Mouse (Mus musculus): ENCODE measurements around the gene Cradd. TPM values are rescaled to one million over a fixed set of nuclear protein-coding genes. Genes with fewer than 3 reads are reported as not detected.

Gene Cradd
- polyA plus RNA-seq, 1 experiment: 0.78 TPM

- TF ChIP-seq GATA1 (IDR thresholded peaks at IDR 0.05; ENCODE audit: low read length) (no peak), TAL1 (IDR thresholded peaks at IDR 0.05; ENCODE audit: low read length) (no peak)
- H3K27me3 ChIP-seq (ENCODE audit: control insufficient read depth): no peaks in the 10 kb centered on the region
- H3K4me3 ChIP-seq (replicated peaks): no peak overlapping the region
- peaks cover 3% of the 10 kb centered on the region for H3K4me1 ChIP-seq (ENCODE audit: control insufficient read depth)
- H3K36me3 ChIP-seq (ENCODE audit: control insufficient read depth): no peaks in the 10 kb centered on the region
- peaks cover 2% of the 10 kb centered on the region for H3K9me3 ChIP-seq (ENCODE audit: control insufficient read depth, low read length)
Measured at GRCm38 (mm10) chr10:95184210-95184609, 139.7 kb downstream of the Cradd start.

GRCm38 (mm10) chr10:95183051-95183450, 140.9 kb downstream of the Cradd start:
- H3K9me3 ChIP-seq (ENCODE audit: control insufficient read depth, low read length): no peaks in the 10 kb centered on the region
- TF ChIP-seq TAL1 (IDR thresholded peaks at IDR 0.05; ENCODE audit: low read length) (no peak), GATA1 (IDR thresholded peaks at IDR 0.05; ENCODE audit: low read length) (no peak)
- no peaks in the 10 kb centered on the region for H3K36me3 ChIP-seq (ENCODE audit: control insufficient read depth)
- H3K4me1 ChIP-seq (ENCODE audit: control insufficient read depth): peaks cover 3% of the 10 kb centered on the region
- H3K27me3 ChIP-seq (ENCODE audit: control insufficient read depth): no peaks in the 10 kb centered on the region
- H3K4me3 ChIP-seq (replicated peaks): no peak overlapping the region

GRCm38 (mm10) chr10:95182405-95182804, 141.5 kb downstream of the Cradd start:
- Histone ChIP-seq H3K4me1 (ENCODE audit: control insufficient read depth) (peaks cover 3% of the 10 kb centered on the region), H3K27me3 (ENCODE audit: control insufficient read depth) (no peaks in the 10 kb centered on the region), H3K4me3 (replicated peaks) (no peak overlapping the region), H3K9me3 (ENCODE audit: control insufficient read depth, low read length) (no peaks in the 10 kb centered on the region), H3K36me3 (ENCODE audit: control insufficient read depth) (no peaks in the 10 kb centered on the region)
- no peak for TF ChIP-seq TAL1 (IDR thresholded peaks at IDR 0.05; ENCODE audit: low read length)

- Histone ChIP-seq H3K36me3 (ENCODE audit: control insufficient read depth) (no peaks in the 10 kb centered on the region), H3K27me3 (ENCODE audit: control insufficient read depth) (no peaks in the 10 kb centered on the region), H3K4me1 (ENCODE audit: control insufficient read depth) (peaks cover 3% of the 10 kb centered on the region), H3K9me3 (ENCODE audit: control insufficient read depth, low read length) (no peaks in the 10 kb centered on the region), H3K4me3 (replicated peaks) (no peak overlapping the region)
- no peak for TF ChIP-seq GATA1 (IDR thresholded peaks at IDR 0.05; ENCODE audit: low read length)
- no peak for TF ChIP-seq TAL1 (IDR thresholded peaks at IDR 0.05; ENCODE audit: low read length)
Measured at GRCm38 (mm10) chr10:95181553-95181952, 142.4 kb downstream of the Cradd start.

- no peak overlapping the region for H3K4me3 ChIP-seq (replicated peaks)
Measured at GRCm38 (mm10) chr10:95180900-95181299, 143.0 kb downstream of the Cradd start.

GRCm38 (mm10) chr10:95180177-95180576, 143.8 kb downstream of the Cradd start:
- Histone ChIP-seq H3K36me3 (ENCODE audit: control insufficient read depth) (no peaks in the 10 kb centered on the region), H3K4me3 (replicated peaks) (no peak overlapping the region), H3K9me3 (ENCODE audit: control insufficient read depth, low read length) (no peaks in the 10 kb centered on the region), H3K27me3 (ENCODE audit: control insufficient read depth) (no peaks in the 10 kb centered on the region), H3K4me1 (ENCODE audit: control insufficient read depth) (peaks cover 3% of the 10 kb centered on the region)
- TF ChIP-seq TAL1 (IDR thresholded peaks at IDR 0.05; ENCODE audit: low read length): no peak
- no peak for TF ChIP-seq GATA1 (IDR thresholded peaks at IDR 0.05; ENCODE audit: low read length)

More at GRCm38 (mm10) chr10:95180900-95181299, 143.0 kb downstream of the Cradd start:
- Histone ChIP-seq H3K36me3 (ENCODE audit: control insufficient read depth) (no peaks in the 10 kb centered on the region), H3K9me3 (ENCODE audit: control insufficient read depth, low read length) (no peaks in the 10 kb centered on the region), H3K27me3 (ENCODE audit: control insufficient read depth) (no peaks in the 10 kb centered on the region), H3K4me1 (ENCODE audit: control insufficient read depth) (peaks cover 3% of the 10 kb centered on the region)
- no peak for TF ChIP-seq TAL1 (IDR thresholded peaks at IDR 0.05; ENCODE audit: low read length)

- no peak overlapping the region for H3K4me3 ChIP-seq (replicated peaks)
- no peaks in the 10 kb centered on the region for H3K27me3 ChIP-seq (ENCODE audit: control insufficient read depth)
- no peaks in the 10 kb centered on the region for H3K9me3 ChIP-seq (ENCODE audit: control insufficient read depth, low read length)
- TF ChIP-seq GATA1 (IDR thresholded peaks at IDR 0.05; ENCODE audit: low read length) (no peak), TAL1 (IDR thresholded peaks at IDR 0.05; ENCODE audit: low read length) (no peak)
- no peaks in the 10 kb centered on the region for H3K36me3 ChIP-seq (ENCODE audit: control insufficient read depth)
- peaks cover 3% of the 10 kb centered on the region for H3K4me1 ChIP-seq (ENCODE audit: control insufficient read depth)
Measured at GRCm38 (mm10) chr10:95178785-95179184, 145.1 kb downstream of the Cradd start.

- TF ChIP-seq TAL1 (IDR thresholded peaks at IDR 0.05; ENCODE audit: low read length) (no peak), GATA1 (IDR thresholded peaks at IDR 0.05; ENCODE audit: low read length) (no peak)
- H3K4me1 ChIP-seq (ENCODE audit: control insufficient read depth): peaks cover 3% of the 10 kb centered on the region
- H3K9me3 ChIP-seq (ENCODE audit: control insufficient read depth, low read length): no peaks in the 10 kb centered on the region
- H3K4me3 ChIP-seq (replicated peaks): no peak overlapping the region
- no peaks in the 10 kb centered on the region for H3K27me3 ChIP-seq (ENCODE audit: control insufficient read depth)
- H3K36me3 ChIP-seq (ENCODE audit: control insufficient read depth): no peaks in the 10 kb centered on the region
Measured at GRCm38 (mm10) chr10:95175423-95176120, 148.4 kb downstream of the Cradd start.

GRCm38 (mm10) chr10:95174260-95174659, 149.7 kb downstream of the Cradd start:
- Histone ChIP-seq H3K9me3 (ENCODE audit: control insufficient read depth, low read length) (no peaks in the 10 kb centered on the region), H3K36me3 (ENCODE audit: control insufficient read depth) (no peaks in the 10 kb centered on the region), H3K4me3 (replicated peaks) (no peak overlapping the region), H3K4me1 (ENCODE audit: control insufficient read depth) (no peaks in the 10 kb centered on the region), H3K27me3 (ENCODE audit: control insufficient read depth) (no peaks in the 10 kb centered on the region)
- TF ChIP-seq GATA1 (IDR thresholded peaks at IDR 0.05; ENCODE audit: low read length) (no peak), TAL1 (IDR thresholded peaks at IDR 0.05; ENCODE audit: low read length) (no peak)
